Mouse (Mus musculus) intestine, postnatal 0 days (tissue): ENCODE results near the gene Snx29. TPM values are rescaled to one million over a fixed set of nuclear protein-coding genes. Genes with fewer than 3 reads are reported as not detected.

ENCODE experiments used
- ATAC-seq: fragments of 200-750 bp; cut with Nextera tagmentation; 2 replicates; pipeline ENCODE4 v1.8.0; 2017; ENCODE audit warnings: mild to moderate bottlenecking, moderate TSS enrichment, moderate library complexity
- H3K27ac ChIP-seq: fragments of 300-500 bp; sonication (generic); 2 replicates; pipeline ENCODE4 v1.5.1; 2014; ENCODE audit warnings: mild to moderate bottlenecking, low read depth, low read length, moderate library complexity
- H3K27me3 ChIP-seq: fragments of 300-500 bp; sonication (generic); replicated peaks from 2 replicates; pipeline ENCODE4 v1.6.1; 2014; ENCODE audit warnings: low read length, mixed read lengths; ENCODE audit not compliant: control insufficient read depth, insufficient read depth
- H3K36me3 ChIP-seq: fragments of 300-500 bp; sonication (generic); 2 replicates; pipeline ENCODE4 v1.6.1; 2014; ENCODE audit warnings: mild to moderate bottlenecking, moderate library complexity; ENCODE audit not compliant: control insufficient read depth, insufficient read depth
- H3K4me1 ChIP-seq: fragments of 300-500 bp; sonication (generic); replicated peaks from 2 replicates; pipeline ENCODE4 v1.6.1; 2014; ENCODE audit warnings: antibody characterized with exemption, low read length, mixed read lengths; ENCODE audit not compliant: control insufficient read depth, insufficient read depth
- H3K4me2 ChIP-seq: fragments of 300-500 bp; sonication (generic); replicated peaks from 2 replicates; pipeline ENCODE4 v1.6.1; 2014; ENCODE audit warnings: low read depth, mild to moderate bottlenecking, moderate library complexity
- H3K4me3 ChIP-seq: fragments of 300-500 bp; sonication (generic); 2 replicates; pipeline ENCODE4 v1.5.1; 2014; ENCODE audit warnings: low read depth, low read length
- H3K9ac ChIP-seq: fragments of 300-500 bp; sonication (generic); 2 replicates; pipeline ENCODE4 v1.6.1; 2014; ENCODE audit warnings: mild to moderate bottlenecking, low read depth, low read length
- H3K9me3 ChIP-seq: fragments of 300-500 bp; sonication (generic); 2 replicates; pipeline ENCODE4 v1.6.1; 2016; ENCODE audit warnings: mixed run types; ENCODE audit not compliant: control insufficient read depth
- CTCF ChIP-seq: sonication (generic); IDR thresholded peaks from 2 replicates; pipeline ENCODE4 v1.5.1; 2016; ENCODE audit warnings: low read depth, mild to moderate bottlenecking, control low read depth, antibody characterized with exemption, moderate library complexity
- WGBS: fragments of 180-500 bp; shearing (Covaris S2); extraction: QIAGEN DNeasy Blood & Tissue Kit; methylation state at CpG from one replicate; pipeline ENCODE4 v1.1.7; 2014; 5-methylcytosine and 5-hydroxymethylcytosine counted together
- polyA plus RNA-seq: library from polyadenylated mRNA; unstranded; fragments of >200 nt; fragmentation: Nextera tagmentation; extraction: Ambion mirVana; gene quantifications from 2 replicates; pipeline ENCODE4 v1.2.1, GENCODE M21; 2015

Gene Snx29
- polyA plus RNA-seq, 1 experiment from 2014 or later = 1.9 TPM

DNA sequence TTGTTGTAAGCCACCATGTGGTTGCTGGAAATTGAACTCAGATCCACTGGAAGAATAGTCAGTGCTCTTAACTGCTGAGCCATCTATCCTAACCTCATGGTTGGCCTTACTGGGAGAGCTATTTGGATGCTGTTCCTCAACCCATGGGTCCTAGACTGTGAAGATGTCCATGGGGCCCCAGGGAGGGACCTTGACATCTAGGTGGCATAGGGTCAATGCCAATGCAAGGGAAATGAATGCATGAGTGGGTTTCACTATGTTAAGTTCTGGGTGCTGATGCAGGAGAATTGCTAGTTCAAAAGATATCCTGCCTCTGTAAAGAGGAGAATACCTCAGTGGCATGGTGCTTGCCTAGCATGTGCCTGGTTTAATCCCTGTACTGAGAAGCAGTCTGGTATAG is 63.5 kb downstream of the Snx29 start:
- H3K27me3 ChIP-seq = no peaks in the 10 kb centered on the region
- H3K4me1 ChIP-seq = no peaks in the 10 kb centered on the region
- no peaks in the 10 kb centered on the region for H3K9me3 ChIP-seq
- H3K27ac ChIP-seq = no peak overlapping the region
- no peak overlapping the region for H3K4me2 ChIP-seq
- no peaks in the 10 kb centered on the region for H3K36me3 ChIP-seq
- TF ChIP-seq CTCF = no peak
- ATAC-seq = no peak
- H3K9ac ChIP-seq = no peak overlapping the region
- H3K4me3 ChIP-seq = no peak overlapping the region

DNA sequence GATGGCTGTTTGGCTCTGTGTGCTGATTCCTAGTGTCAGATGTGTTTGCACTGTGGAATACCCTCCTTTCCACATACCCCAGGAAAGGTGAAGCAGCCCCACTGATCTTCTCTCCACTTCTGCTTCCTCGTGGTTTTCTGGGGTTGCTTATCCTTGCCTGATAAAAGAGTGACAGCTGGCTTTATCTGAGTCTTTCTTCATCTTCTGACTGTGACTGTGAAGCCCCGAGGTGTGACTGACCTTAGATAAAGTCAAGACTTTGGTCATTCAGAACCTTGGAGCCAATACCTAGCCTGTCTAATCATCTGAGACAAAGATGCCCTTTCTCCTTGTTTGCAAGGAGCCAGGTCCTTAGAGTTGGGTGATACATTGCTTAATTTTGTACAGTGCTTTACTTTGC is 65.4 kb downstream of the Snx29 start:
- Histone ChIP-seq H3K36me3 (no peaks in the 10 kb centered on the region), H3K4me1 (no peaks in the 10 kb centered on the region), H3K27ac (no peak overlapping the region), H3K27me3 (no peaks in the 10 kb centered on the region), H3K4me2 (no peak overlapping the region), H3K9ac (no peak overlapping the region), H3K9me3 (no peaks in the 10 kb centered on the region), H3K4me3 (no peak overlapping the region)
- WGBS = 21% methylated on average over 2 of the region's 2 CpGs
- peak; percentile 43; the same call in 1 of the 2 replicates for ATAC-seq
- no peak for TF ChIP-seq CTCF

- WGBS = 50% methylated on average over 2 of the region's 2 CpGs
- no peak overlapping the region for H3K27ac ChIP-seq
- H3K9ac ChIP-seq = no peak overlapping the region
- no peak overlapping the region for H3K4me2 ChIP-seq
- TF ChIP-seq CTCF = no peak
- ATAC-seq = no peak
- H3K9me3 ChIP-seq = no peaks in the 10 kb centered on the region
- no peak overlapping the region for H3K4me3 ChIP-seq
- H3K27me3 ChIP-seq = no peaks in the 10 kb centered on the region
- H3K4me1 ChIP-seq = no peaks in the 10 kb centered on the region
- H3K36me3 ChIP-seq = no peaks in the 10 kb centered on the region
These were observed 66.6 kb downstream of the Snx29 start for GRCm38 (mm10) chr16:11389324-11389723.

DNA sequence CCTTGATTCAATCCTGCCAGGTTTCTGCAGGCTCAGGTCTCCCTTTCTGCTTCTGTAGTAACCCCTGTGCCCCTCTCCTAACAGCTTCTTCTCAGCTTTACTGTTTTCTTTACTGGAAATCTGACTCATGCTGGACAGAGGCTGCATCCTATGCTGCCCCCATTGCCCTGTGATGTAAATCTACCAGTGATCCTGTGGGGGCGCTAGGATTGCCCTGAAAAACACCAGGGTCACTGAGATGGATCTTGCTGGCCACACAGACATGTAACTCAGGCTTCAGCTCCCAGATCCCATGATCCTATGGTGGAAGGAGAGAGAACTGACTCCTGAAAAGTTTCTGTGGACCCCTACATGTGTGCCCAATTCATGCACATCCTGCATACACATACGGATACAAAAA is 73.9 kb downstream of the Snx29 start:
- ATAC-seq = no peak
- no peaks in the 10 kb centered on the region for H3K27me3 ChIP-seq
- 67% methylated on average over 2 of the region's 2 CpGs for whole genome bisulfite sequencing
- no peaks in the 10 kb centered on the region for H3K9me3 ChIP-seq
- no peak overlapping the region for H3K27ac ChIP-seq
- no peak overlapping the region for H3K4me3 ChIP-seq
- H3K9ac ChIP-seq = no peak overlapping the region
- H3K4me1 ChIP-seq = no peaks in the 10 kb centered on the region
- H3K36me3 ChIP-seq = no peaks in the 10 kb centered on the region
- TF ChIP-seq CTCF = 0 out of 2 replicates have a peak, but pooled peaks have one; percentile 18
- no peak overlapping the region for H3K4me2 ChIP-seq

DNA sequence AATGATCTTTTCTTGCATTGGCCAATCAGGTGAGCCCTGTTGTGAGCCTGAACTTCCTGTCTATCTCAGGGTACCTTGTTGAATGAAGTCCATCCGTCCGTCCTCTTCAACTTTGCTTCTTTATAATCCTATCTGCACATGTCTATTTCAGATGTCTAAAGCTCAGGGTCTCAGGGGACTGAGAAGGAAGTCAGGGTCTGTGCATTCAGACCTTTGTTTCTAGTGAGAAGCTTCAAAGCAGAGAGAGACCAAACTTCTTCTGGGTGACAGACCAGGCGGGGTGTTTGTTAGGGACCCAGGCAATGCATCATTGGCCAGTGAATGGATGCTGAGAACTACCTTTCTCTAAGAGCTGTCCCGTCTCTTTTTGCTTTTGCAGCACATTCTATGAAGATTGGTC is 76.7 kb downstream of the Snx29 start:
- ATAC-seq = no peak
- WGBS = 87% methylated on average over 4 of the region's 4 CpGs
- H3K9ac ChIP-seq = no peak overlapping the region

GRCm38 (mm10) chr16:11399845-11400565 is 77.3 kb downstream of the Snx29 start:
- Histone ChIP-seq H3K9me3 (no peaks in the 10 kb centered on the region), H3K36me3 (peaks cover 6% of the 10 kb centered on the region; the same call in 1 of the 2 replicates), H3K4me1 (no peaks in the 10 kb centered on the region), H3K27me3 (no peaks in the 10 kb centered on the region), H3K4me3 (no peak overlapping the region), H3K27ac (no peak overlapping the region), H3K4me2 (no peak overlapping the region), H3K9ac (no peak overlapping the region)
- ATAC-seq = no peak
- 93% methylated on average over 6 of the region's 6 CpGs for WGBS
- no peak for TF ChIP-seq CTCF

More for the DNA sequence above, 76.7 kb downstream of the Snx29 start:
- no peak overlapping the region for H3K27ac ChIP-seq
- no peaks in the 10 kb centered on the region for H3K27me3 ChIP-seq
- H3K4me1 ChIP-seq = no peaks in the 10 kb centered on the region
- peaks cover 6% of the 10 kb centered on the region; the same call in 1 of the 2 replicates for H3K36me3 ChIP-seq
- H3K4me2 ChIP-seq = no peak overlapping the region
- no peaks in the 10 kb centered on the region for H3K9me3 ChIP-seq
- TF ChIP-seq CTCF = no peak
- no peak overlapping the region for H3K4me3 ChIP-seq
